11 mouse cellular contexts compared by ENCODE assay signal in the genomic region with DNA sequence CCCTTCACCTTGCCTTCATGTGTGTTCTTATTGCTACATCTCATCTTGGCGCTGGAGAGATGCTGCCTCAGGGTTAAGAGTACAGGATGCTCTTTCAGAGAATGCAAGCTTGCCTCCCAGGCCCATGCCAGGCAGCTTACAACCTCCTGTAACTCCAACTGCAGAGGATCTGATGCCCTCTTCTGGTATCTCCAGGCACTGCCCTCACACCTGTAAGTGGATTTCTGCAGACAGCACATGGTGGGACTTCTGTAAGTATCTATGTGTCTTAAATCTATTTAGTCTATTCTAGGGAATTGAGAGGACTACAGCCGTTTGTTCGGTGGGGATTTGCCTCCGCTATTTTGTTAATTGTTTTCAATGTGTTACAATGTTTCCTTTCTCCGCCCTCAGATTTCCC. TPM values are rescaled to one million over a fixed set of nuclear protein-coding genes. Genes with fewer than 3 reads are reported as not detected.
DNase-seq lines count a peak whose midpoint lies in the region; ATAC-seq and TF ChIP-seq lines count a peak whose summit lies in the region.
"Had no signal": no experiment of that assay in that cellular context is flagged by ENCODE, and none has a peak within 500 bp of the region (broad histone marks: within the 10 kb centered on the region; RNA-seq: fewer than 3 reads in every experiment).

No protein-coding gene starts in this region.

- ATAC-seq in forebrain, postnatal 0 days = no peak
- ATAC-seq in forebrain, embryonic 12.5 days (ENCODE audit: low FRiP score) = no peak
- ATAC-seq in frontal cortex, adult (ENCODE audit: low TSS enrichment) = peak; percentile 74; the same call in 1 of the 2 replicates

- H3K4me1 ChIP-seq in forebrain, postnatal 0 days (ENCODE audit: insufficient read depth) = no peaks in the 10 kb centered on the region
- H3K4me1 ChIP-seq in forebrain, embryonic 12.5 days = no peaks in the 10 kb centered on the region
- H3K4me1 ChIP-seq: heart, embryonic 15.5 days had no signal

- H3K36me3 ChIP-seq in forebrain, postnatal 0 days (ENCODE audit: insufficient read depth) = no peaks in the 10 kb centered on the region
- no peaks in the 10 kb centered on the region for H3K36me3 ChIP-seq in forebrain, embryonic 12.5 days (replicated peaks)
- H3K36me3 ChIP-seq: G1E; heart, embryonic 15.5 days had no signal

- TF ChIP-seq CTCF in forebrain, postnatal 0 days (IDR thresholded peaks at IDR 0.05; ENCODE audit: low read depth) = peak; percentile 73

- WGBS in forebrain, postnatal 0 days = 60% methylated on average over 5 of the region's 5 CpGs
- 56% methylated on average over 5 of the region's 5 CpGs for WGBS in forebrain, embryonic 12.5 days

- DNase-seq in forebrain, postnatal 0 days = peak; percentile 51
- peak; percentile 57 for DNase-seq in 416B (ENCODE audit: low read depth)
- peak; percentile 60 for DNase-seq in adrenal gland, postnatal 14 days
- DNase-seq in layer of hippocampus, postnatal 14 days (ENCODE audit: low spot score in 2 of 2) = peak; percentile 16 to 41
- DNase-seq in naive thymus-derived CD4-positive, alpha-beta T cell, adult 2 months (ENCODE audit: low read depth) = peak; percentile 84
- peak; percentile 5 to 18 for DNase-seq in thymus, adult 18-20 months

- H3K27ac ChIP-seq in forebrain, postnatal 0 days (ENCODE audit: low read depth, low read length) = no peak overlapping the region
- no peak overlapping the region for H3K27ac ChIP-seq in forebrain, embryonic 12.5 days
- H3K27ac ChIP-seq: heart, embryonic 15.5 days had no signal

- H3K4me3 ChIP-seq in forebrain, postnatal 0 days (ENCODE audit: low read depth, low read length) = no peak overlapping the region
- no peak overlapping the region for H3K4me3 ChIP-seq in forebrain, embryonic 12.5 days (replicated peaks)
- H3K4me3 ChIP-seq: heart, embryonic 15.5 days; myocyte had no signal

- no peaks in the 10 kb centered on the region for H3K9me3 ChIP-seq in forebrain, postnatal 0 days (ENCODE audit: low read length)
- H3K9me3 ChIP-seq in forebrain, embryonic 12.5 days = no peaks in the 10 kb centered on the region
- H3K9me3 ChIP-seq: G1E; heart, embryonic 15.5 days had no signal

- no peaks in the 10 kb centered on the region for H3K27me3 ChIP-seq in forebrain, postnatal 0 days (ENCODE audit: insufficient read depth, low read length)
- no peaks in the 10 kb centered on the region; the same call in 1 of the 2 replicates for H3K27me3 ChIP-seq in forebrain, embryonic 12.5 days

- H3K4me2 ChIP-seq in forebrain, postnatal 0 days (ENCODE audit: low read depth) = no peak overlapping the region
- H3K4me2 ChIP-seq in forebrain, embryonic 12.5 days = no peak overlapping the region
- H3K4me2 ChIP-seq: heart, embryonic 15.5 days had no signal

- H3K9ac ChIP-seq in forebrain, postnatal 0 days = no peak overlapping the region
- H3K9ac ChIP-seq in forebrain, embryonic 12.5 days = no peak overlapping the region
- H3K9ac ChIP-seq: heart, embryonic 15.5 days had no signal

RNA-seq across cellular contexts. Expression of a gene that starts 7.8 kb away (rescaled TPM):
- total RNA-seq in forebrain, postnatal 0 days (2014; rRNA removed) = 0.15 TPM in 1 of 2 replicates, not detected in the other
- polyA plus RNA-seq in forebrain, postnatal 0 days (2015; fragmentation: Nextera tagmentation; extraction: Ambion mirVana) = 0.08 TPM in 2 replicates
- not detected in 2 replicates for polyA plus RNA-seq in forebrain, embryonic 12.5 days (2016; fragmentation: Nextera tagmentation; extraction: Ambion mirVana)
- total RNA-seq in adrenal gland, postnatal 14 days (2021) = not detected in 2 replicates
- total RNA-seq in layer of hippocampus, postnatal 14 days (2021) = not detected
- total RNA-seq: G1E had no signal
- polyA plus RNA-seq: G1E; heart, embryonic 15.5 days; myocyte had no signal

RNA-seq across cellular contexts. Expression of a gene that starts 29.9 kb away (rescaled TPM):
- not detected in 2 replicates for total RNA-seq in forebrain, postnatal 0 days (2014; rRNA removed)
- 0.11 and 0.24 TPM in 2 replicates for polyA plus RNA-seq in forebrain, postnatal 0 days (2015; fragmentation: Nextera tagmentation; extraction: Ambion mirVana)
- 0.09 and 0.13 TPM in 2 replicates for polyA plus RNA-seq in forebrain, embryonic 12.5 days (2016; fragmentation: Nextera tagmentation; extraction: Ambion mirVana)
- not detected in 2 replicates for total RNA-seq in adrenal gland, postnatal 14 days (2021)
- not detected for total RNA-seq in layer of hippocampus, postnatal 14 days (2021)
- total RNA-seq: G1E had no signal
- polyA plus RNA-seq: G1E; heart, embryonic 15.5 days; myocyte had no signal

RNA-seq across cellular contexts. Expression of a gene that starts 44.9 kb away (rescaled TPM):
- total RNA-seq in forebrain, postnatal 0 days (2014; rRNA removed) = 0.14 TPM in 1 of 2 replicates, not detected in the other
- polyA plus RNA-seq in forebrain, postnatal 0 days (2015; fragmentation: Nextera tagmentation; extraction: Ambion mirVana) = 0.12 and 0.15 TPM in 2 replicates
- not detected in 2 replicates for polyA plus RNA-seq in forebrain, embryonic 12.5 days (2016; fragmentation: Nextera tagmentation; extraction: Ambion mirVana)
- not detected in 2 replicates for total RNA-seq in adrenal gland, postnatal 14 days (2021)
- under 1 TPM in 1 of 2 experiments, not detected in 1; 0.14 TPM for total RNA-seq in layer of hippocampus, postnatal 14 days (2021)
- polyA plus RNA-seq: G1E; heart, embryonic 15.5 days; myocyte had no signal

RNA-seq across cellular contexts. Expression of a gene that starts 49.0 kb away (rescaled TPM):
- 6.5 and 7.4 TPM in 2 replicates for total RNA-seq in forebrain, postnatal 0 days (2014; rRNA removed)
- polyA plus RNA-seq in forebrain, postnatal 0 days (2015; fragmentation: Nextera tagmentation; extraction: Ambion mirVana) = 4.8 and 8.7 TPM in 2 replicates
- polyA plus RNA-seq in forebrain, embryonic 12.5 days (2016; fragmentation: Nextera tagmentation; extraction: Ambion mirVana) = 0.49 and 0.70 TPM in 2 replicates
- 1.3 and 2.9 TPM in 2 replicates for total RNA-seq in adrenal gland, postnatal 14 days (2021)
- total RNA-seq in layer of hippocampus, postnatal 14 days (2021) = 10 to 100 TPM; 28.4 to 32.8 TPM
- polyA plus RNA-seq: G1E had no signal

RNA-seq across cellular contexts. Expression of a gene that starts 58.1 kb away (rescaled TPM):
- total RNA-seq in forebrain, postnatal 0 days (2014; rRNA removed) = 0.23 TPM in 1 of 2 replicates, not detected in the other
- 0.10 TPM in 1 of 2 replicates, not detected in the other for polyA plus RNA-seq in forebrain, postnatal 0 days (2015; fragmentation: Nextera tagmentation; extraction: Ambion mirVana)
- polyA plus RNA-seq in forebrain, embryonic 12.5 days (2016; fragmentation: Nextera tagmentation; extraction: Ambion mirVana) = not detected in 2 replicates
- total RNA-seq in adrenal gland, postnatal 14 days (2021) = not detected in 2 replicates
- not detected for total RNA-seq in layer of hippocampus, postnatal 14 days (2021)
- total RNA-seq: G1E had no signal
- polyA plus RNA-seq: G1E; heart, embryonic 15.5 days; myocyte had no signal

Comparison
In these comparisons a context has a peak if more than half of its experiments do, and no peak if none do; other contexts are left out.
1. DNase-seq: peak in every context shown above with its lines; median percentile 84 in naive thymus-derived CD4-positive, alpha-beta T cell, adult 2 months; 60 in adrenal gland, postnatal 14 days; 57 in 416B; 51 in forebrain, postnatal 0 days; 28 in layer of hippocampus, postnatal 14 days; 12 in thymus, adult 18-20 months.